Mouse (Mus musculus): ENCODE measurements around the gene Cenpa. TPM values are rescaled to one million over a fixed set of nuclear protein-coding genes. Genes with fewer than 3 reads are reported as not detected.
A peak's percentile ranks its signal among the peaks of the same experiment; 100 is the strongest.

The Cenpa gene
- polyA plus RNA-seq, 1 experiment from 2014 or later = 372 TPM

GRCm38 (mm10) chr5:30624908-30625307 lies 41.7 kb upstream of the Cenpa start:
- Histone ChIP-seq H3K27ac (peak overlapping the region; percentile 43; the same call in 1 of the 2 replicates), H3K27me3 (ENCODE audit: insufficient read depth, poor library complexity, severe bottlenecking) (peaks cover 50% of the 10 kb centered on the region), H3K4me3 (no peak overlapping the region), H3K9me3 (no peaks in the 10 kb centered on the region), H3K4me1 (peaks cover 48% of the 10 kb centered on the region), H3K36me3 (no peaks in the 10 kb centered on the region)
- no peak for DNase-seq (ENCODE audit: low spot score)
- WGBS = 41% methylated on average over 4 of the region's 4 CpGs

- H3K36me3 ChIP-seq = no peaks in the 10 kb centered on the region
Observed at GRCm38 (mm10) chr5:30625379-30625778, 41.2 kb upstream of the Cenpa start.

GRCm38 (mm10) chr5:30626331-30627105 lies 40.1 kb upstream of the Cenpa start:
- WGBS = 80% methylated on average over 8 of the region's 8 CpGs
- Histone ChIP-seq H3K9me3 (no peaks in the 10 kb centered on the region), H3K4me3 (no peak overlapping the region), H3K4me1 (peaks cover 62% of the 10 kb centered on the region), H3K36me3 (no peaks in the 10 kb centered on the region), H3K27me3 (ENCODE audit: insufficient read depth, poor library complexity, severe bottlenecking) (peaks cover 53% of the 10 kb centered on the region), H3K27ac (0 out of 2 replicates have a peak overlapping the region, but pooled peaks have one; percentile 3)
- DNase-seq (ENCODE audit: low spot score) = no peak

More at GRCm38 (mm10) chr5:30625379-30625778, 41.2 kb upstream of the Cenpa start:
- Histone ChIP-seq H3K4me1 (peaks cover 52% of the 10 kb centered on the region), H3K4me3 (no peak overlapping the region), H3K9me3 (no peaks in the 10 kb centered on the region), H3K27me3 (ENCODE audit: insufficient read depth, poor library complexity, severe bottlenecking) (peaks cover 53% of the 10 kb centered on the region), H3K27ac (no peak overlapping the region)
- WGBS = 83% methylated on average over 3 of the region's 3 CpGs
- DNase-seq (ENCODE audit: low spot score) = no peak

GRCm38 (mm10) chr5:30628511-30628910 lies 38.1 kb upstream of the Cenpa start:
- DNase-seq (ENCODE audit: low spot score) = no peak
- WGBS = 86% methylated on average over 3 of the region's 3 CpGs
- H3K4me3 ChIP-seq = no peak overlapping the region
- H3K27ac ChIP-seq = 0 out of 2 replicates have a peak overlapping the region, but pooled peaks have one; percentile 19
- H3K36me3 ChIP-seq = no peaks in the 10 kb centered on the region
- H3K9me3 ChIP-seq = no peaks in the 10 kb centered on the region
- H3K27me3 ChIP-seq (ENCODE audit: insufficient read depth, poor library complexity, severe bottlenecking) = peaks cover 34% of the 10 kb centered on the region; the same call in 1 of the 2 replicates
- peaks cover 45% of the 10 kb centered on the region for H3K4me1 ChIP-seq

- H3K27me3 ChIP-seq (ENCODE audit: insufficient read depth, poor library complexity, severe bottlenecking) = peaks cover 23% of the 10 kb centered on the region; the same call in 1 of the 2 replicates
- H3K4me1 ChIP-seq = peaks cover 32% of the 10 kb centered on the region
- WGBS = 66% methylated on average over 6 of the region's 6 CpGs
- H3K27ac ChIP-seq = peak overlapping the region; percentile 19; the same call in 1 of the 2 replicates
- H3K9me3 ChIP-seq = no peaks in the 10 kb centered on the region
- no peak overlapping the region for H3K4me3 ChIP-seq
- no peak for DNase-seq (ENCODE audit: low spot score)
- no peaks in the 10 kb centered on the region for H3K36me3 ChIP-seq
Observed at GRCm38 (mm10) chr5:30630401-30630800, 36.2 kb upstream of the Cenpa start.

- no peak for DNase-seq (ENCODE audit: low spot score)
- Histone ChIP-seq H3K9me3 (no peaks in the 10 kb centered on the region), H3K36me3 (no peaks in the 10 kb centered on the region), H3K4me3 (no peak overlapping the region), H3K27me3 (ENCODE audit: insufficient read depth, poor library complexity, severe bottlenecking) (peaks cover 21% of the 10 kb centered on the region; the same call in 1 of the 2 replicates), H3K27ac (peak overlapping the region; percentile 16; the same call in 1 of the 2 replicates), H3K4me1 (peaks cover 23% of the 10 kb centered on the region)
- WGBS = 45% methylated on average over 1 of the region's 1 CpGs
Observed at GRCm38 (mm10) chr5:30632134-30632533, 34.4 kb upstream of the Cenpa start.

- H3K36me3 ChIP-seq = no peaks in the 10 kb centered on the region
- no peak overlapping the region for H3K27ac ChIP-seq
- WGBS = 52% methylated on average over 7 of the region's 7 CpGs
- no peak overlapping the region for H3K4me3 ChIP-seq
- H3K9me3 ChIP-seq = no peaks in the 10 kb centered on the region
- no peak for DNase-seq (ENCODE audit: low spot score)
- H3K27me3 ChIP-seq (ENCODE audit: insufficient read depth, poor library complexity, severe bottlenecking) = 0 out of 2 replicates have a peak, but pooled peaks cover 16% of the 10 kb centered on the region
- no peaks in the 10 kb centered on the region; the same call in 1 of the 2 replicates for H3K4me1 ChIP-seq
Observed at GRCm38 (mm10) chr5:30636994-30637393, 29.6 kb upstream of the Cenpa start.

- Histone ChIP-seq H3K4me1 (peaks cover 2% of the 10 kb centered on the region), H3K27ac (no peak overlapping the region), H3K36me3 (no peaks in the 10 kb centered on the region), H3K4me3 (no peak overlapping the region), H3K9me3 (no peaks in the 10 kb centered on the region), H3K27me3 (ENCODE audit: insufficient read depth, poor library complexity, severe bottlenecking) (0 out of 2 replicates have a peak, but pooled peaks cover 16% of the 10 kb centered on the region)
- WGBS = 2% methylated on average over 6 of the region's 6 CpGs
- peak; percentile 87 for DNase-seq (ENCODE audit: low spot score)
Observed at GRCm38 (mm10) chr5:30638041-30638440, 28.5 kb upstream of the Cenpa start.

GRCm38 (mm10) chr5:30643477-30644179 lies 22.9 kb upstream of the Cenpa start:
- H3K4me1 ChIP-seq = peaks cover 29% of the 10 kb centered on the region
- WGBS = 40% methylated on average over 5 of the region's 5 CpGs
- no peaks in the 10 kb centered on the region for H3K36me3 ChIP-seq
- 0 out of 2 replicates have a peak, but pooled peaks cover 11% of the 10 kb centered on the region for H3K27me3 ChIP-seq (ENCODE audit: insufficient read depth, poor library complexity, severe bottlenecking)
- no peak overlapping the region for H3K4me3 ChIP-seq
- H3K27ac ChIP-seq = peak overlapping the region; percentile 42; the same call in 1 of the 2 replicates
- no peaks in the 10 kb centered on the region for H3K9me3 ChIP-seq
- no peak for DNase-seq (ENCODE audit: low spot score)

- DNase-seq (ENCODE audit: low spot score) = no peak
- peaks cover 44% of the 10 kb centered on the region for H3K4me1 ChIP-seq
- no peak overlapping the region for H3K4me3 ChIP-seq
- no peaks in the 10 kb centered on the region for H3K9me3 ChIP-seq
- 0 out of 2 replicates have a peak, but pooled peaks cover under 1% of the 10 kb centered on the region for H3K36me3 ChIP-seq
- WGBS = 80% methylated on average over 2 of the region's 2 CpGs
- no peak overlapping the region for H3K27ac ChIP-seq
- no peaks in the 10 kb centered on the region for H3K27me3 ChIP-seq (ENCODE audit: insufficient read depth, poor library complexity, severe bottlenecking)
Observed at GRCm38 (mm10) chr5:30646036-30646435, 20.5 kb upstream of the Cenpa start.

- WGBS = 21% methylated on average over 9 of the region's 9 CpGs
- H3K27ac ChIP-seq = peak overlapping the region; percentile 87
- no peaks in the 10 kb centered on the region for H3K9me3 ChIP-seq
Observed at GRCm38 (mm10) chr5:30647396-30647795, 19.2 kb upstream of the Cenpa start.

GRCm38 (mm10) chr5:30647815-30648560 lies 18.6 kb upstream of the Cenpa start, which contains the start of gene Slc35f6:
Slc35f6 (plus strand) TSS chr5:30647933.
- Histone ChIP-seq H3K4me3 (peak within 1 kb of the TSS; percentile 94), H3K9me3 (no peaks in the 10 kb centered on the region), H3K27ac (peak within 1 kb of the TSS; percentile 87), H3K4me1 (peaks cover 50% of the 10 kb centered on the region), H3K27me3 (ENCODE audit: insufficient read depth, poor library complexity, severe bottlenecking) (no peaks in the 10 kb centered on the region), H3K36me3 (peaks cover 7% of the 10 kb centered on the region; the same call in 1 of the 2 replicates)
- under 1% methylated on average over 38 of the region's 38 CpGs for WGBS
- peak; percentile 95 for DNase-seq (ENCODE audit: low spot score)

More at GRCm38 (mm10) chr5:30647396-30647795, 19.2 kb upstream of the Cenpa start:
- Histone ChIP-seq H3K27me3 (ENCODE audit: insufficient read depth, poor library complexity, severe bottlenecking) (no peaks in the 10 kb centered on the region), H3K4me1 (peaks cover 49% of the 10 kb centered on the region), H3K36me3 (0 out of 2 replicates have a peak, but pooled peaks cover 7% of the 10 kb centered on the region), H3K4me3 (peak overlapping the region; percentile 94)
- DNase-seq (ENCODE audit: low spot score) = no peak
